Mouse (Mus musculus) forebrain, embryonic 11.5 days (tissue): ENCODE measurements at regions not wholly inside any gene's neighbourhood (a gene's known extent, or its start where the extent isn't known, plus 50 kb on each side); places are given as distances from the start of the nearest gene placed in this dataset.

Experiments used
- ATAC-seq: fragments of 200-750 bp; cut with Nextera tagmentation; replicated peaks from 2 replicates; pipeline ENCODE4 v1.8.0; 2017; ENCODE audit warnings: moderate TSS enrichment; ENCODE audit not compliant: low FRiP score
- DNase-seq: peaks from one replicate; pipeline ENCODE4 v3.0.0-alpha.2; 2017; ENCODE audit warnings: low spot score
- H3K27ac ChIP-seq: fragments of 300-500 bp; sonication (generic); 2 replicates; pipeline ENCODE4 v1.5.1; 2014; ENCODE audit warnings: low read depth, low read length
- H3K27me3 ChIP-seq: fragments of 300-500 bp; sonication (generic); 2 replicates; pipeline ENCODE4 v1.6.1; 2014; ENCODE audit warnings: mild to moderate bottlenecking, low read length, mixed read lengths; ENCODE audit not compliant: control insufficient read depth, insufficient read depth
- H3K36me3 ChIP-seq: fragments of 300-500 bp; sonication (generic); 2 replicates; pipeline ENCODE4 v1.6.1; 2014; ENCODE audit warnings: mild to moderate bottlenecking, low read length, moderate library complexity, mixed read lengths; ENCODE audit not compliant: control insufficient read depth, insufficient read depth
- H3K4me1 ChIP-seq: fragments of 300-500 bp; sonication (generic); replicated peaks from 2 replicates; pipeline ENCODE4 v1.6.1; 2014; ENCODE audit warnings: low read length, mixed read lengths; ENCODE audit not compliant: control insufficient read depth, insufficient read depth
- H3K4me2 ChIP-seq: fragments of 300-500 bp; sonication (generic); 2 replicates; pipeline ENCODE4 v1.6.1; 2014; ENCODE audit warnings: low read depth, mild to moderate bottlenecking, low read length, moderate library complexity, mixed read lengths; ENCODE audit not compliant: severe bottlenecking
- H3K4me3 ChIP-seq: fragments of 300-500 bp; sonication (generic); 2 replicates; pipeline ENCODE4 v1.5.1; 2014; ENCODE audit warnings: low read depth, low read length
- H3K9ac ChIP-seq: fragments of 300-500 bp; sonication (generic); 2 replicates; pipeline ENCODE4 v1.6.1; 2014; ENCODE audit warnings: low read length
- H3K9me3 ChIP-seq: fragments of 300-500 bp; sonication (generic); 2 replicates; pipeline ENCODE4 v1.6.1; 2016; ENCODE audit warnings: low read length, mixed read lengths; ENCODE audit not compliant: control insufficient read depth
- WGBS: fragments of 180-500 bp; shearing (Covaris S2); extraction: QIAGEN DNeasy Blood & Tissue Kit; methylation state at CpG from one replicate; pipeline ENCODE4 v1.1.7; 2014; 5-methylcytosine and 5-hydroxymethylcytosine counted together

DNA sequence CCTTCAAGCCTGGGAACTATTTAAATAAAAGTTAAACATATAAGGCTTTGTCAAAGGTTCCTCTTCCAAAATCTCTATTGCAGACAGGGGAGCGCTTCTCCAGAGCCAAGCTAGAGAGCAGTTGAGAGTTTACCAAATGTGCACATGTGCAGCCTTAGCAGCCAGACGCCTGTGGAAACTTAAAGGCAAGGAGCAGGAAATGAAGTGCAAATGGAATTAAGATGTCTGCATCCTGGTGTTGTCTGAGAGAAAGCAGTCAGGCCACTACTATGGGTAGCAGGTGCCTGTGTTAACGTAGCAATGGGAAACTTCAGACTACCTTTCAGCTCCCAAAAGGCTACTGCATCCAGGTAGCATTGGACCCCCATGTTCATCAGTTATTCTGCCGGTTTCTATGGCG is 282.4 kb upstream of the Hnrnpa3 start:
- Histone ChIP-seq H3K9ac (no peak overlapping the region), H3K27ac (no peak overlapping the region), H3K9me3 (no peaks in the 10 kb centered on the region), H3K4me2 (no peak overlapping the region), H3K4me3 (no peak overlapping the region), H3K4me1 (no peaks in the 10 kb centered on the region), H3K27me3 (no peaks in the 10 kb centered on the region), H3K36me3 (no peaks in the 10 kb centered on the region)
- ATAC-seq, result no peak
- WGBS, result 85% methylated on average over 5 of the region's 5 CpGs
- DNase-seq, result no peak

GRCm38 (mm10) chr2:75385551-75386263 is 273.4 kb upstream of the Hnrnpa3 start:
- ATAC-seq (no peak), DNase-seq (no peak)
- Histone ChIP-seq H3K4me2 (no peak overlapping the region), H3K27ac (no peak overlapping the region; the same call in 1 of the 2 replicates), H3K9me3 (no peaks in the 10 kb centered on the region), H3K4me1 (no peaks in the 10 kb centered on the region), H3K9ac (no peak overlapping the region), H3K36me3 (no peaks in the 10 kb centered on the region), H3K27me3 (no peaks in the 10 kb centered on the region), H3K4me3 (no peak overlapping the region)
- 49% methylated on average over 7 of the region's 7 CpGs for WGBS

- DNase-seq, result no peak
- Histone ChIP-seq H3K4me1 (no peaks in the 10 kb centered on the region), H3K27me3 (no peaks in the 10 kb centered on the region), H3K9me3 (no peaks in the 10 kb centered on the region), H3K4me3 (no peak overlapping the region), H3K36me3 (no peaks in the 10 kb centered on the region), H3K27ac (no peak overlapping the region), H3K4me2 (no peak overlapping the region), H3K9ac (no peak overlapping the region)
- 91% methylated on average over 3 of the region's 3 CpGs for WGBS
- ATAC-seq, result no peak
Observed at GRCm38 (mm10) chr2:75386636-75387035, 272.4 kb upstream of the Hnrnpa3 start.

- Histone ChIP-seq H3K27me3 (no peaks in the 10 kb centered on the region), H3K4me2 (no peak overlapping the region), H3K9ac (no peak overlapping the region), H3K4me3 (no peak overlapping the region), H3K9me3 (no peaks in the 10 kb centered on the region), H3K4me1 (no peaks in the 10 kb centered on the region), H3K36me3 (no peaks in the 10 kb centered on the region), H3K27ac (no peak overlapping the region)
- WGBS, result 85% methylated on average over 3 of the region's 3 CpGs
- ATAC-seq (no peak), DNase-seq (no peak)
Observed at GRCm38 (mm10) chr2:75392041-75392440, 267.0 kb upstream of the Hnrnpa3 start.

- 83% methylated on average over 6 of the region's 6 CpGs for WGBS
- Histone ChIP-seq H3K36me3 (no peaks in the 10 kb centered on the region), H3K27me3 (no peaks in the 10 kb centered on the region), H3K27ac (no peak overlapping the region), H3K4me1 (no peaks in the 10 kb centered on the region), H3K4me3 (no peak overlapping the region), H3K9ac (no peak overlapping the region), H3K9me3 (no peaks in the 10 kb centered on the region), H3K4me2 (no peak overlapping the region)
- DNase-seq (no peak), ATAC-seq (no peak)
Observed at GRCm38 (mm10) chr2:75394928-75395673, 264.0 kb upstream of the Hnrnpa3 start.

- Histone ChIP-seq H3K4me1 (no peaks in the 10 kb centered on the region), H3K9me3 (no peaks in the 10 kb centered on the region), H3K27ac (no peak overlapping the region), H3K9ac (no peak overlapping the region), H3K27me3 (no peaks in the 10 kb centered on the region), H3K4me3 (no peak overlapping the region), H3K36me3 (no peaks in the 10 kb centered on the region), H3K4me2 (no peak overlapping the region)
- ATAC-seq, result no peak
- WGBS, result 87% methylated on average over 2 of the region's 2 CpGs
- DNase-seq, result no peak
Observed at GRCm38 (mm10) chr2:75396016-75396415, 263.0 kb upstream of the Hnrnpa3 start.

DNA sequence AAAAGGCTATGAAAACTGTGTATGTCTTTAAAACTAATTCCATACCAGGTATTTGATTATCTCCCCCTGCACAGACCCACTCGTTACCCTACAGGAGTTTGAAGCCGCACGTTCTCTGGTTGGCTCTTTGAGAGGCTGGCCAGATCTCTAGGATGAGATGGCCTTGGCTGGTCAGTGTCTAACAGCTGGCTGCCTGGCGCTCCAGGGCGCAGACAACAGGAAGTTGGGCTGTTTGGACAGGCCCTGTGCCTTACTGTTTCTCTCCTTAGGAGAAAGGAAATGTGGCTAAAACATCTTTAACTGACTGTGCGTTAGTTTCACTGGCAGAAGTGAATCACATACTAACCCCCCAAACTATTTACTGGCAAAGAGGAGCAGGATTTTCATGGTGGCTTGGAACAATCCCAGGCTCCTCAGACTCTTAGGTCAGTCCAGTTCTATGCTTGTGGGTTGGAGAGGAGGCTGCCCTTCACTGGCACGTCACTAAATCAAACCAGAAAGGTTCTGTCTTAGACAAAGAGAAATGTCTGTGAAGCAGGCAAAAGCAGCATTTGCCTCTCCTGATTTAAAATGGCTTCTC is 258.7 kb upstream of the Hnrnpa3 start:
- Histone ChIP-seq H3K36me3 (no peaks in the 10 kb centered on the region), H3K4me3 (no peak overlapping the region), H3K27ac (no peak overlapping the region), H3K4me1 (no peaks in the 10 kb centered on the region), H3K4me2 (no peak overlapping the region), H3K9me3 (no peaks in the 10 kb centered on the region), H3K9ac (no peak overlapping the region), H3K27me3 (no peaks in the 10 kb centered on the region)
- 82% methylated on average over 7 of the region's 7 CpGs for WGBS
- DNase-seq, result no peak
- ATAC-seq, result no peak

DNA sequence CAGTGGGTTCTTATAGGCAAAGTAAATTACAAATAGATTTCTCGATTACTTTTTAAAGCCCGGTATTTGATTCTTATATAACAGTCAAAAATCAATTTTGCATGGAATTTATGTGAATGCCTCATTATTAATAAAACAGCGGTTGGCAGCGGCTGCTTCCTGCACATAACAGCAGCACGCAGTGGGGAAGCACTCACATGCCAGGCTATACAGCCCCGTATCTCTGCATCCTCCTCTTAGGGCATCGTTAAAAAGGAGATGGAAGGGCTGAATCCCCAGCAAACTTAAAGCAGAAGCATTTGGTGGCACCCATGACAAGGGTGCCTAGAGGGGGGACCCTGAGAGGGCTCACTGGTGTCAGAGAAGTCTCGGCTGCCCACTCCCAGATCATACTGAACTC is 255.3 kb upstream of the Hnrnpa3 start:
- no peaks in the 10 kb centered on the region for H3K9me3 ChIP-seq
- DNase-seq, result no peak
- ATAC-seq, result no peak
- H3K36me3 ChIP-seq, result no peaks in the 10 kb centered on the region
- no peak overlapping the region for H3K4me3 ChIP-seq
- H3K4me2 ChIP-seq, result no peak overlapping the region
- 87% methylated on average over 8 of the region's 8 CpGs for WGBS
- no peaks in the 10 kb centered on the region for H3K27me3 ChIP-seq
- no peak overlapping the region for H3K9ac ChIP-seq
- no peaks in the 10 kb centered on the region for H3K4me1 ChIP-seq
- H3K27ac ChIP-seq, result no peak overlapping the region
